Mouse (Mus musculus): ENCODE results near the gene Dnmbp.

GRCm38 (mm10) chr19:43918834-43919233 is 21.2 kb downstream of the Dnmbp start:
- TF ChIP-seq CTCF (IDR thresholded peaks at IDR 0.05; ENCODE audit: extremely low read depth, insufficient read depth, low read length) = no peak
- no peak for TF ChIP-seq POLR2A (IDR thresholded peaks at IDR 0.05; ENCODE audit: extremely low read depth, insufficient read depth, low read length)
